Mouse (Mus musculus) neural tube, embryonic 13.5 days (tissue): Measurements from ENCODE around the gene Lin52. TPM values are rescaled to one million over a fixed set of nuclear protein-coding genes. Genes with fewer than 3 reads are reported as not detected.

Source experiments
- ATAC-seq: fragments of 200-750 bp; cut with Nextera tagmentation; 2 replicates; pipeline ENCODE4 v1.8.0; 2017; ENCODE audit warnings: low read depth, mild to moderate bottlenecking, moderate TSS enrichment, moderate library complexity
- H3K27ac ChIP-seq: fragments of 300-500 bp; sonication (generic); replicated peaks from 2 replicates; pipeline ENCODE4 v1.5.1; 2015; ENCODE audit warnings: moderate library complexity, mild to moderate bottlenecking, inconsistent platforms
- H3K27me3 ChIP-seq: fragments of 300-500 bp; sonication (generic); 2 replicates; pipeline ENCODE4 v1.6.1; 2015; ENCODE audit warnings: mild to moderate bottlenecking, inconsistent platforms
- H3K36me3 ChIP-seq: fragments of 300-500 bp; sonication (generic); 2 replicates; pipeline ENCODE4 v1.6.1; 2015; ENCODE audit warnings: mild to moderate bottlenecking, inconsistent platforms
- H3K4me1 ChIP-seq: fragments of 300-500 bp; sonication (generic); replicated peaks from 2 replicates; pipeline ENCODE4 v1.6.1; 2015; ENCODE audit warnings: inconsistent platforms
- H3K4me2 ChIP-seq: fragments of 300-500 bp; sonication (generic); 2 replicates; pipeline ENCODE4 v1.6.1; 2015; ENCODE audit warnings: inconsistent platforms, mild to moderate bottlenecking, moderate library complexity
- H3K4me3 ChIP-seq: fragments of 300-500 bp; sonication (generic); 2 replicates; pipeline ENCODE4 v1.5.1; 2015; ENCODE audit warnings: mild to moderate bottlenecking, inconsistent platforms
- H3K9ac ChIP-seq: fragments of 300-500 bp; sonication (generic); 2 replicates; pipeline ENCODE4 v1.6.1; 2015; ENCODE audit warnings: moderate library complexity, mild to moderate bottlenecking, inconsistent platforms
- H3K9me3 ChIP-seq: fragments of 300-500 bp; sonication (generic); 2 replicates; pipeline ENCODE4 v1.6.1; 2016; ENCODE audit warnings: inconsistent platforms
- WGBS: fragments of 180-500 bp; shearing (Covaris S2); methylation state at CpG from one replicate; pipeline ENCODE4 v1.1.7; 2015; 5-methylcytosine and 5-hydroxymethylcytosine counted together
- polyA plus RNA-seq: library from polyadenylated mRNA; unstranded; fragments of >200 nt; fragmentation: Nextera tagmentation; extraction: Ambion mirVana; gene quantifications from 2 replicates; pipeline ENCODE4 v1.2.1, GENCODE M21; 2015

The Lin52 gene
- polyA plus RNA-seq, result 31.7 and 33.6 TPM in 2 replicates

DNA sequence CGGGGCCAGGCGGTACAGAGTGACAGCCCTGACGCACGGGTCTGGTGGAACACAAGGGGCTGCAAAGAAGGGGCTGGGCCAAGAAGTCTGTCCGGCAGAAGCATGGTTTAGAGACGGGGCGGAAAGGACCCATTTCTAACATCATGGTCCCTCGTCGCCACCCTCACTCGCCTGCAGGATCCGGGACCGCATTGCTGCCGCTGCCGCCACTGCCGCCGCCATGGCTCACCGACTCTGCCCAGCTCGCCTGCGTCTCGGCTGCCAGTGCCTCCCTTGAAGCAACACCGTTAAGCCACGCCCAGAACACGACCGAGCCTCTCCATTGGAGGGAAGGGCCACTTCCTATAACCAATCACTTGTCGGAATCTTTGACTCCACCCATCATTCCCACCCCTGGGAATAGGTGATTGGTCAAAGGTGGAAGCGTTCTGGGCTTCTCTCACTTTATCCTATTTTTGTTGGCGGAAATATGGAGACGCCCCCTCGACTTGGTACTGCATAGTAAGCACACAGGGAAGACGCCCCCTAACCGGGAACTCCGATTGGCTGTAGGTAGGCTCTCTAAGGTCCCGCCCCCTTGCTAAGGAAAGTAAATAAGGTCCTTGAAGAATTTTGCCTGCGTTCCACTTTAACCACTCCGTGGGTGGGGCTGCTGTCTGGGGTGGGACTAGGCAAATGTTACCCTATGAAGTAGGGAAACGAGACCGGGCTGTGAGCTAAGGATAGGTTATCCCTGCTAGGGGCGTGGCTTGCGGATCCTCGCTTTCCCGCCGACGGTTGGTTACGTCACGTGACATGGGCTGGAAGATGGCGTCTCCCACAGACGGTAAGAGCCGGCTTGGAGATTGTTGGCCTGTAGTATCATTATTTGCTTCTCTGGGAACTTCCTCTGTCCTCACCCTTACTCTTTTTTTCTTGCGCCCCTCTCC lies at the start of gene Lin52, which contains the start of gene Aldh6a1:
TSS of gene Lin52 (plus strand) at position 705 of the 929 bp plus-strand sequence.
TSS of gene Aldh6a1 (minus strand) at position 287 of the 929 bp plus-strand sequence.
- peaks cover 22% of the 10 kb centered on the region for H3K4me1 ChIP-seq
- peak within 1 kb of the TSS; percentile 78 for H3K4me3 ChIP-seq
- under 1% methylated on average over 49 of the region's 49 CpGs for WGBS
- peak; percentile 99 for ATAC-seq
- H3K27ac ChIP-seq, result peak within 1 kb of the TSS; percentile 78
- peak within 1 kb of the TSS; percentile 96 for H3K4me2 ChIP-seq
- peak within 1 kb of the TSS; percentile 83 for H3K9ac ChIP-seq
- H3K36me3 ChIP-seq, result no peaks in the 10 kb centered on the region
- peaks cover 22% of the 10 kb centered on the region for H3K27me3 ChIP-seq
- H3K9me3 ChIP-seq, result no peaks in the 10 kb centered on the region

DNA sequence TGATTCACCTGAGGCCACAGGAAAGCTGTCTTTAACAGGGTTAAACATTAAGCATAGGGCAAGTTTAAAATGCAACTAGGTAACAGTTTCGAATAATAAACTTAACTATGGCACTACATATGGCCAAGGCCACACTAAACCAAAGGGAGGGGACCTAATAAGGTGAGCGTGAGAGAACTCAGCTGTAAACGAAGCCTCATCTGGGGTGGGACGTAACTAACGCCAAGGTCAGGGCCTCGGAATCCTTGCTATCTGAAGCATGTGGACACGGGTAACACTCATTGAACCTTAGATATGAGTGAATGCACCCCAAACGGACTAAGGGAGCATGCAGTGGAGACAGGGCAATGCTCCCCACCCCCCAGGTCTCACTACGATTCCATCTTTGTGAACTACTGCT lies 48.3 kb upstream of the Lin52 start:
- Histone ChIP-seq H3K4me3 (no peak overlapping the region), H3K36me3 (no peaks in the 10 kb centered on the region), H3K4me1 (peaks cover 4% of the 10 kb centered on the region), H3K9ac (no peak overlapping the region), H3K9me3 (no peaks in the 10 kb centered on the region), H3K27me3 (no peaks in the 10 kb centered on the region), H3K27ac (no peak overlapping the region), H3K4me2 (no peak overlapping the region)
- 79% methylated on average over 9 of the region's 9 CpGs for WGBS
- ATAC-seq, result no peak

DNA sequence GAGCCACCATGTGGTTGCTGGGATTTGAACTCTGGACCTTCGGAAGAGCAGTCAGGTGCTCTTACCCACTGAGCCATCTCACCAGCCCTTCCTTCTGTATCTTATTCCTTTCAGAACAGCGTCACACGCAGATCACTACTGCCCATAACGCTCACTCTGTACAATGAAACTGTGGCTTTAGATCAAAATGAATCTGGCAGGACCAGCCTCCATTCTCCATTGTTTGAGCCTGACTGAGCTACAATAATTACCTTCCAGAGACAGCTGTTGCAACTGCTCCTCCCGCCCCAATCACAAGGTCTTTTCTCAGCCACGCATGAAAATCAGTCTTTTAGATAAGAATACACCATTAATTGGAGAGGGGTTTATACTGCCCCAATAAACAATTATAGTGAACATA lies 46.7 kb upstream of the Lin52 start:
- 77% methylated on average over 6 of the region's 6 CpGs for WGBS
- Histone ChIP-seq H3K9ac (no peak overlapping the region), H3K9me3 (no peaks in the 10 kb centered on the region), H3K36me3 (no peaks in the 10 kb centered on the region), H3K27ac (no peak overlapping the region), H3K4me1 (peaks cover 13% of the 10 kb centered on the region), H3K4me3 (no peak overlapping the region), H3K27me3 (no peaks in the 10 kb centered on the region), H3K4me2 (no peak overlapping the region)
- no peak for ATAC-seq

DNA sequence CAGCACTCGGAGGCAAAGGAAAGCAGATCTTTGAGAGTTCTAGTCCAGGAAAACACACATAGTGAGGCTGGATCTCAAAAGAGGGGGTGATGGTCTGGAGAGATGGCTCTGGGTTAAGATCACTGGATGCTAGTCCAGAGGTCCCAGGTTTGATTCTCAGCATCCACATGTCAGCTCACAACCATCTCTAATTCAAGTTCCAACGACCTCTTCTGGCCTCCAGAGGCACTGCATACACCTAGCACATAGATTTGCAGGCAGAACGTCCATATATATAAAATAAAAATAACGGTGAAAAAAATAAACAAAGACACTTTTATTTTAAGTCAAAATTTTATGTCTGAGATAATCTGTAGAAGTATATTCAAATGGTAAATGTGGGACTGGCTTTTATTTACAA lies 44.0 kb upstream of the Lin52 start:
- Histone ChIP-seq H3K27ac (no peak overlapping the region), H3K27me3 (peaks cover 3% of the 10 kb centered on the region; the same call in 1 of the 2 replicates), H3K4me1 (peaks cover 14% of the 10 kb centered on the region), H3K36me3 (no peaks in the 10 kb centered on the region), H3K9me3 (no peaks in the 10 kb centered on the region), H3K9ac (no peak overlapping the region), H3K4me2 (no peak overlapping the region), H3K4me3 (no peak overlapping the region)
- 64% methylated on average over 4 of the region's 4 CpGs for WGBS
- ATAC-seq, result no peak

DNA sequence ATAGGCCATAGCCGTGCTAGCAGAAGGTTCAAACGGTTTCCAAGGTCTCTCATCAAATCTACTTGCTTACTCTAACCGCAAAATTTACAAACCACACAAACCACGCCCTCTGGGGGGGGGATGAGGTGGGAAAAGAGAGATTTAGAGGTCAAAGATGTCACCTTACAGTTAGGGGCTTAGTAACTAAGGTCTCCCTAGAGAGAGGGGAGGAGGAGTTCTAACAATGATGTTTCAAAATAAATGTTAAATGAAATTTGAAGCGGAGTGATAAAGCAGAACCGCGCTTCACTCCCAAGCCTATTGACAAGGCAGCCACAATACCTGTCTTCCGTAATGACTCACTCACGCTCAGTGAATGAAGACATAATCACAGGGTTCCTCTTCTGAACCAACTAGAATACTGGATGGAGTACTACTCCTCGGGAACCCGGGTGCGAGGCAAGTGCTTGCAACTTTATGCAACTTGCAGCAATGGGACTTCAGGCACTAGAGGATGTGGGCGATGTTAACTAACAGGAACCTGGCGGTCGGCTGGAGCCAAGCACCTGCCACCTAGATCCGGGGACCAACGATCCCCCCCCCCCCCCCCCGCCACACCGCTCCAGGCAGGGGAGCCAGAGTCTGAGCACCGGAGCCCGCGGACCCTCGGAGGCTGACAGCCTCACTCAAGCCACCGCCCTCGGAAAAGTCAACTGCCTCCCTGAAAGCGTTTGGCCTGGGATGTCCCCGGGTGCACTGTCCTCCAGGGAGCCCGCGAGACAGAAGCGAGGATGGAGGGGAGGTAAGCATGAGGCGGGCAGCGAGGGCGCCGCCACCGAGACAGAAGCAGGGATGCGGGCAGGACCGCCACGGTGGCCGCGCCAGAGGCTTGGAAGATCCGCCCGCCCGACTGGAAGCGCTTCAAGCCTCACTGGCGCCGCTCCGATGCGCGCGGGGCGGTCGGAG lies 43.1 kb upstream of the Lin52 start:
- H3K9me3 ChIP-seq, result no peaks in the 10 kb centered on the region
- ATAC-seq, result peak; percentile 81
- H3K4me3 ChIP-seq, result peak overlapping the region; percentile 78
- peaks cover 3% of the 10 kb centered on the region; the same call in 1 of the 2 replicates for H3K27me3 ChIP-seq
- no peaks in the 10 kb centered on the region for H3K36me3 ChIP-seq
- H3K9ac ChIP-seq, result peak overlapping the region; percentile 86
- 1% methylated on average over 45 of the region's 52 CpGs for WGBS
- peak overlapping the region; percentile 87 for H3K4me2 ChIP-seq
- peak overlapping the region; percentile 93 for H3K27ac ChIP-seq
- peaks cover 14% of the 10 kb centered on the region for H3K4me1 ChIP-seq

DNA sequence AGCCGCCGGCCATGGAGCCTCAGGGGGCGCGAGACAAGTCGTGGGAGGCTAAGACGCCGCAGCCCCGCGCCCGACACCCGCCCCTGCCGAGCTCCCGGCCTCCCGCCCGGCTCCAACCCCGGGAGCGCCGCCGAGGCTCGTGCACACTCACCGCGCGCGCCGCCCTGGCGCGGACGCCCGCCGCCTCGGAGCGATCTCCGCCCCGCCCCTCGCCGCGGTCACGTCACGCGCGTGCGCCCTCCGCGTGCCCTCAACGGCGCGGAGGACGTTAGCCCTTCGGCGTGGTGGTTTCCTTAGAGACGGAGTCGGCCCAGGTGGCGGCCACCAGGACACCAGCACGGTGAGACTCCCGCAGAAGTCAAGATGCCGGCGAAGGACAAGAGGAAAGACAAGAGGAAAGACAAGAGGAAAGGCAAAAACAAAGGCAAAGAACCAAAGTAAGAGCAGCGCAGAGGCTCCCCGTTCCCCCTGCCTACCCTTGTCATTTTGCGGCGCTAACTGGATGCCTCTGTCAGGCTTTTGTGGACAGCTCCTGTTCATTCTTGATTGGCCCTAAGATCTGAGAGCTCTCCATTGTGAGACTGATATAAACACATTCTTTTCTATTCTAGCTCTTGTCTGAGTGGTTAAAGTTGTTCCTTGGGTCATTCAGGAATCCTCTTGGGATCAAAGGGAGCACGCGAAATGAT lies 42.3 kb upstream of the Lin52 start, which contains the start of the genes Entpd5 and Bbof1:
TSS of gene Entpd5 (minus strand) at position 211 of the 689 bp plus-strand sequence.
TSS of gene Bbof1 (plus strand) at position 253 of the 689 bp plus-strand sequence.
- Histone ChIP-seq H3K4me1 (peaks cover 14% of the 10 kb centered on the region), H3K9ac (peak within 1 kb of the TSS; percentile 86), H3K9me3 (no peaks in the 10 kb centered on the region), H3K36me3 (no peaks in the 10 kb centered on the region), H3K4me3 (peak within 1 kb of the TSS; percentile 78), H3K4me2 (peak within 1 kb of the TSS; percentile 87), H3K27ac (peak within 1 kb of the TSS; percentile 93), H3K27me3 (peaks cover 3% of the 10 kb centered on the region; the same call in 1 of the 2 replicates)
- peak; percentile 96 for ATAC-seq
- WGBS, result 2% methylated on average over 55 of the region's 63 CpGs

DNA sequence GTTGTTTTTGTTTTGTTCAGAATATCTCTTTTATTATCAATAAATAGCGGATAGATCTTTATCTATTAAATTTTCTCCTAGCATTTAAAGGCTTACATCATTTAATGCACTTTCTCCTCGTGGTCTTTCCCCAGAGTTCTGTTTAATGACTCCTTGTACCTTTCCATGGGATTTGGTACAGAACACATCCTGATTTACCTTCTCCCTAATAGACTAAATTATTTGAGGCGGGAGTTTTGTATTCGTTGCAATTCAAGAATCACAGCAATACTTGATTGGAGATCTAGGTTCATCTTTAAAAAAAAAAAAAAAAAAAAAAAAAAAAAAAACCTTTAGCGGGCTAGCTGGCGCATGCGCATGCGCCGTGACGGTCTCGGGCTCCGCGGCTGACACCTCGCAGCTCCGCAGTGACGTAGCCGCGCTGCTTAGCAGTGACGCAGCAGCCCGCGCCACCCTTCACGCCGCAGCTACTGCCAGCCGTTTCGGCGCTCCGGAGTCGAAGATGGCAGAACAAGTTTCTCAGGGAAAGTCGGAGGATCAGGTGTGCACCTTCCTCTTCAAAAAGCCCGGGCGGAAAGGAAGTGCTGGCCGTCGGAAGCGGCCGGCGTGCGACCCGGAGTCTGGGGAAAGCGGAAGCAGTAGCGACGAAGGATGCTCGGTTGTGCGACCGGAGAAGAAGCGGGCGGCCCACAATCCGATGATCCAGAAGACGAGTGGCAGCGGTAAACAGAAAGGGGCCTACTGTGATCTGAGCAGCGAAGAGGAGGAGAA lies 34.2 kb upstream of the Lin52 start, which contains the start of gene Rnf113a2:
TSS of gene Rnf113a2 (plus strand) at position 363 of the 771 bp plus-strand sequence.
- peak within 1 kb of the TSS; percentile 78 for H3K9ac ChIP-seq
- no peaks in the 10 kb centered on the region for H3K9me3 ChIP-seq
- H3K4me2 ChIP-seq, result peak within 1 kb of the TSS; percentile 81
- H3K36me3 ChIP-seq, result peaks cover 6% of the 10 kb centered on the region; the same call in 1 of the 2 replicates
- no peaks in the 10 kb centered on the region for H3K27me3 ChIP-seq
- peak; percentile 95 for ATAC-seq
- peaks cover 9% of the 10 kb centered on the region for H3K4me1 ChIP-seq
- peak within 1 kb of the TSS; percentile 80 for H3K27ac ChIP-seq
- WGBS, result 2% methylated on average over 50 of the region's 50 CpGs
- H3K4me3 ChIP-seq, result peak within 1 kb of the TSS; percentile 52

DNA sequence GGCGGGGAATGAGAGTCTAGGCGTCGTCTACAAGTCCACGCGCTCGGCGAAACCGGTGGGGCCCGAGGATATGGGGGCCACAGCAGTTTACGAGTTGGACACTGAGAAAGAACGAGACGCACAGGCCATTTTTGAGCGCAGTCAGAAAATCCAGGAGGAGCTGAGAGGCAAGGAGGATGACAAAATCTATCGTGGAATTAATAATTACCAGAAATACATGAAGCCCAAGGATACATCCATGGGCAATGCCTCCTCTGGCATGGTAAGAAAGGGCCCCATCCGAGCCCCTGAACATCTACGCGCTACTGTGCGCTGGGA lies 33.7 kb upstream of the Lin52 start:
- peak overlapping the region; percentile 80 for H3K27ac ChIP-seq
- peaks cover 6% of the 10 kb centered on the region; the same call in 1 of the 2 replicates for H3K36me3 ChIP-seq
- peak overlapping the region; percentile 78 for H3K9ac ChIP-seq
- WGBS, result 35% methylated on average over 18 of the region's 18 CpGs
- peak overlapping the region; percentile 52 for H3K4me3 ChIP-seq
- ATAC-seq, result no peak; the same call in none of the 2 replicates
- peaks cover 9% of the 10 kb centered on the region for H3K4me1 ChIP-seq
- no peaks in the 10 kb centered on the region for H3K27me3 ChIP-seq
- no peaks in the 10 kb centered on the region for H3K9me3 ChIP-seq
- H3K4me2 ChIP-seq, result peak overlapping the region; percentile 81

DNA sequence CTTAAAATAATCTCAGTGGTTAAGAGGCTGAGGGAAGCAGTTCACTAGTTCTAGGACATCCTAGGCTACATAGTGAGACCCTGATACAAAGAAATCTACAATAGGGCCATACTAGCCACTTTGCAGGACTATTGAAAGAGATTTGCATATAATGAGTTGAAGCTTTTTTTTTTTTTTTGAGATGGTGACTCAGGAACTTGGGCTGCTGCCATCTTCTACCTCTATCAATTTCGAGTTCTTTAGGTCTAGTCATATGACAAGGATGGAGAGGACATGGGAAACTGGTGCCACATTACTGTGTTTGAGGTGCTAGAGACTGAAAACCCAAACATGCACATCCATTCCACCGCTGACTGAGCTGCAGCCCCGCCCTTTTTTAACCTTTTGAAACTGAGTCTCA lies 27.2 kb upstream of the Lin52 start:
- no peaks in the 10 kb centered on the region for H3K9me3 ChIP-seq
- H3K4me3 ChIP-seq, result no peak overlapping the region
- WGBS, result 52% methylated on average over 3 of the region's 3 CpGs
- H3K4me1 ChIP-seq, result no peaks in the 10 kb centered on the region
- H3K27me3 ChIP-seq, result no peaks in the 10 kb centered on the region
- H3K4me2 ChIP-seq, result no peak overlapping the region
- no peak for ATAC-seq
- peaks cover 4% of the 10 kb centered on the region; the same call in 1 of the 2 replicates for H3K36me3 ChIP-seq
- no peak overlapping the region for H3K27ac ChIP-seq
- no peak overlapping the region for H3K9ac ChIP-seq

DNA sequence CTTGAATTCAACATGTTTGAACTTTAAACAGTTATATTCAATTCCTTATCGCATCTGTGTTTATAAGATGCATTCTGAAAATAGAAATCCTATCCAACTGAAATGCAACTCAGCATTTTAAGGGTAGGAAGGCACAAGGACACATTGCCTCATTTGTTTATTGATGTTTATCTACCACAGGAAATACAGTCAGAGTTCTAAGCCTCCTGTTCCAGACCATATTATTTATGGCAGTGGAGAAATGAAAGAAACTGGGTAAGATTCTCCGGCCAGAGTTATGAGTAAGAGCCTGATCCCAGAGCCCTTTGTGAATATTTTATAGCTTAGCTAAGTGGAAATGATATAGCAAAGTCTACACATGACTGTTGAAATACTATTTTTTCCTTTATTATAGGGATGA lies 21.4 kb upstream of the Lin52 start:
- Histone ChIP-seq H3K9me3 (no peaks in the 10 kb centered on the region), H3K9ac (no peak overlapping the region), H3K4me3 (no peak overlapping the region), H3K4me1 (no peaks in the 10 kb centered on the region), H3K27me3 (no peaks in the 10 kb centered on the region), H3K4me2 (no peak overlapping the region), H3K27ac (no peak overlapping the region), H3K36me3 (peaks cover 27% of the 10 kb centered on the region)
- no peak for ATAC-seq
- 86% methylated on average over 2 of the region's 2 CpGs for WGBS
